Mouse (Mus musculus) olfactory bulb, adult 2 months (tissue): Measurements from ENCODE around the gene Enox1.

Source experiments
- CTCF ChIP-seq: fragments of 200-500 bp; IDR thresholded peaks from 2 replicates; pipeline ENCODE4 v1.5.1; 2012; ENCODE audit warnings: low read depth, mild to moderate bottlenecking, low read length, moderate library complexity; ENCODE audit not compliant: insufficient read depth
- POLR2A ChIP-seq: fragments of 200-500 bp; IDR thresholded peaks from 2 replicates; pipeline ENCODE4 v1.6.1; 2012; ENCODE audit warnings: mild to moderate bottlenecking, low read depth, low read length, moderate library complexity; ENCODE audit not compliant: insufficient read depth

- TF ChIP-seq CTCF: no peak
- no peak for TF ChIP-seq POLR2A
Observed at GRCm38 (mm10) chr14:77662994-77663393, 506.4 kb downstream of the Enox1 start.
